Mouse (Mus musculus): Measurements from ENCODE around the gene Slc3a1. TPM values are rescaled to one million over a fixed set of nuclear protein-coding genes. Genes with fewer than 3 reads are reported as not detected.

The Slc3a1 gene
- polyA plus RNA-seq, 1 experiment = 0.02 TPM

DNA sequence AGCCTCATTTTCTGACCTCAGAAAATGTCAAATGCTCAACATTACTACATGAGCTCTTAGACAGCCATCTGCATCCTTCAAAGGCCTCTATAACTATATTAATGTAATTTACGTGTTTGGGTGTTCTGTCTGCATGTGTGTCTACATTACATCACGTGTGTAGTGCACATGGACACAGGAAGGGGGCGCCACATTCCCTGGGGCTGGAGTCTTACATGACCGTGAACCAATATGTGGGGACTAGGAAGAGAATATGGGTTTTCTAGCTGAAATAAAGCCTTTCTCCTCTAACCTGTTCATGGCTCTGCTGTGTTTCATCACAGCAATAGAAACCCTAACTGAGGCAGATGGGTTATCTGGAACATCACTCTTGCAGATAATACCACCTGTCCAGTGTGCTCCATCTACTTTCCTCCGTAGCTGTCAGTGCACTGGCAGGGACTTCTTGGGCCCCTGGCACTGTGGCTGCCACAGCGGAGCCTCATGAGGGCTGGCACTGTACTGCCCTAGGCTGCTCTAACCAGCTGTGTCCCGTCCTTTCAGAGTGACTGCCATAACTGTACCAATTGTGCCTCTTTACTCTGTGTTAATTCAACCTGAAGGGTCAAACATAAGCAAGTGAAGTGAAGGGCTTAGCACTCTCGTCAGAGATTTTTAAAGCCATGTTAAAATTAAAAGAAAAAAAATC is 43.1 kb downstream of the Slc3a1 start:
- Histone ChIP-seq H3K36me3 (ENCODE audit: control insufficient read depth, insufficient read depth) (peaks cover 30% of the 10 kb centered on the region), H3K4me2 (ENCODE audit: low read depth) (no peak overlapping the region), H3ac (ENCODE audit: control insufficient read depth, insufficient read length) (no peak overlapping the region), H3K4me3 (no peak overlapping the region), H3K27me3 (ENCODE audit: control insufficient read depth, insufficient read depth, insufficient read length) (no peaks in the 10 kb centered on the region), H3K79me2 (ENCODE audit: control insufficient read depth, insufficient read depth) (no peaks in the 10 kb centered on the region)
- TF ChIP-seq TCF12 (IDR thresholded peaks at IDR 0.05; ENCODE audit: insufficient read depth, poor library complexity, severe bottlenecking) (no peak), MAX (IDR thresholded peaks at IDR 0.05; ENCODE audit: low read depth) (no peak), E2F4 (IDR thresholded peaks at IDR 0.05; ENCODE audit: insufficient read depth) (no peak), REST (IDR thresholded peaks at IDR 0.05; ENCODE audit: insufficient read depth, insufficient read length) (no peak), MYOG (IDR thresholded peaks at IDR 0.05; ENCODE audit: control insufficient read depth in 1 of 3, insufficient read depth in 1 of 3, insufficient read length in 2 of 3, low read depth in 2 of 3) (no peak), SRF (IDR thresholded peaks at IDR 0.05; ENCODE audit: control insufficient read depth, insufficient read length, low read depth) (no peak), TCF3 (IDR thresholded peaks at IDR 0.05; ENCODE audit: insufficient read length, low read depth) (no peak), MYOD1 (IDR thresholded peaks at IDR 0.05; ENCODE audit: control insufficient read depth in 1 of 3, insufficient read length in 2 of 3, low read depth in 2 of 3) (no peak), POLR2A (IDR thresholded peaks at IDR 0.05; ENCODE audit: insufficient read length, low read depth) (no peak)

DNA sequence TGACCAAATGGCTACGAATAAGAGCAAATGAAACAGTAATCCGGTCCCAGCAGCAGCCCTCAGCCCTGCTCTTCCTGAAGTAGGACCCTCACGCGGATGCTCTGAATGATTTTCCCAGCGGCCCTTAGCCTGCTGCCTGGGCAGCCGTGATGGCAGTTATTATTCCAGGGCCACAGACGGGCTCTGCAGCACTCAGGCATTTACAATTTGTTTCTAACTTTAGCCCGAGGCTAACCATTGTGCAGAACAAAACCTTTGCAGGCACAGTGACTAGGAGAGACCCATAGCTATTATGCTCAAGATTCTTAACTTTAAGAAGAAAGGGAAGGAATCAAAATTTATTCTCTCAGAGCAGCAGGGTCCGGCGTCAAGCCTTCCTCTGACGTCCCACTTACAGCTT is 44.2 kb downstream of the Slc3a1 start:
- TF ChIP-seq USF1 (IDR thresholded peaks at IDR 0.05; ENCODE audit: low read depth) = no peak
- TF ChIP-seq REST (IDR thresholded peaks at IDR 0.05; ENCODE audit: insufficient read depth, insufficient read length) = no peak
- TF ChIP-seq POLR2AphosphoS2 (IDR thresholded peaks at IDR 0.05; ENCODE audit: insufficient read length, low read depth) = no peak
- TF ChIP-seq SRF (IDR thresholded peaks at IDR 0.05; ENCODE audit: control insufficient read depth, insufficient read length, low read depth) = no peak
- TF ChIP-seq MAX (IDR thresholded peaks at IDR 0.05; ENCODE audit: low read depth) = no peak
- no peak for TF ChIP-seq E2F4 (IDR thresholded peaks at IDR 0.05; ENCODE audit: insufficient read depth)
- TF ChIP-seq TCF12 (IDR thresholded peaks at IDR 0.05; ENCODE audit: insufficient read depth, poor library complexity, severe bottlenecking) = no peak
- no peak for TF ChIP-seq CEBPB (IDR thresholded peaks at IDR 0.05; ENCODE audit: insufficient read depth, poor library complexity, severe bottlenecking)
- TF ChIP-seq POLR2A (IDR thresholded peaks at IDR 0.05; ENCODE audit: insufficient read length, low read depth) = no peak
- no peak for TF ChIP-seq MYOG (IDR thresholded peaks at IDR 0.05; ENCODE audit: control insufficient read depth in 1 of 3, insufficient read depth in 1 of 3, insufficient read length in 2 of 3, low read depth in 2 of 3)
- no peak for TF ChIP-seq TCF3 (IDR thresholded peaks at IDR 0.05; ENCODE audit: insufficient read length, low read depth)
- TF ChIP-seq MYOD1 (IDR thresholded peaks at IDR 0.05; ENCODE audit: control insufficient read depth in 1 of 3, insufficient read length in 2 of 3, low read depth in 2 of 3) = no peak
- no peak overlapping the region for H3K4me2 ChIP-seq (ENCODE audit: low read depth)
- H3K27me3 ChIP-seq (ENCODE audit: control insufficient read depth, insufficient read depth, insufficient read length) = no peaks in the 10 kb centered on the region
- H3ac ChIP-seq (ENCODE audit: control insufficient read depth, insufficient read length) = no peak overlapping the region
- H3K79me2 ChIP-seq (ENCODE audit: control insufficient read depth, insufficient read depth) = no peaks in the 10 kb centered on the region
- H3K4me3 ChIP-seq = no peak overlapping the region
- peaks cover 26% of the 10 kb centered on the region for H3K36me3 ChIP-seq (ENCODE audit: control insufficient read depth, insufficient read depth)

DNA sequence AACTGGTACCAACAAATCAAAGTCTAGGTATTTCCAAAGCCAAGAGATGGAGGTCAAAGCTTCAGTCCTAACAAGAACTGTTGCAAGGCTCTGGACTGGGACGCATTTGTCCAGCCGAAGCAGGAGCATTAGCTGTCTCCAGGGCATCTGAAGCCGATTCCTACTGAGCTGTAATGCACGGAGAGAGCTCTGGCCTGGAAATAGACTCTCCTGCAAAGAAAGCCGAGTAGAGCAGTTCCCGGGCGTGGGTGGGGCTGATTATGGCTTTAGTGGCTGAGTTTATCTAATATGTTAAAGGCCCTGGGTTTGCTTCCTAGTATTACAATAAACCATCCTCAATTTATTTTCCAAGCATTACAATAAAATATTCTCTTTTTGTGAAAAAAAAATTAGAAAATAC is 45.0 kb downstream of the Slc3a1 start:
- Histone ChIP-seq H3K27me3 (ENCODE audit: control insufficient read depth, insufficient read depth, insufficient read length) (no peaks in the 10 kb centered on the region), H3K79me2 (ENCODE audit: control insufficient read depth, insufficient read depth) (no peaks in the 10 kb centered on the region), H3K4me3 (no peak overlapping the region), H3ac (ENCODE audit: control insufficient read depth, insufficient read length) (no peak overlapping the region), H3K4me2 (ENCODE audit: low read depth) (no peak overlapping the region), H3K36me3 (ENCODE audit: control insufficient read depth, insufficient read depth) (peaks cover 28% of the 10 kb centered on the region)
- no peak for TF ChIP-seq USF1 (IDR thresholded peaks at IDR 0.05; ENCODE audit: low read depth)
- TF ChIP-seq POLR2A (IDR thresholded peaks at IDR 0.05; ENCODE audit: insufficient read length, low read depth) = no peak
- no peak for TF ChIP-seq MAX (IDR thresholded peaks at IDR 0.05; ENCODE audit: low read depth)
- no peak for TF ChIP-seq MYOD1 (IDR thresholded peaks at IDR 0.05; ENCODE audit: control insufficient read depth in 1 of 3, insufficient read length in 2 of 3, low read depth in 2 of 3)
- no peak for TF ChIP-seq E2F4 (IDR thresholded peaks at IDR 0.05; ENCODE audit: insufficient read depth)
- TF ChIP-seq TCF12 (IDR thresholded peaks at IDR 0.05; ENCODE audit: insufficient read depth, poor library complexity, severe bottlenecking) = no peak
- TF ChIP-seq SRF (IDR thresholded peaks at IDR 0.05; ENCODE audit: control insufficient read depth, insufficient read length, low read depth) = no peak
- no peak for TF ChIP-seq REST (IDR thresholded peaks at IDR 0.05; ENCODE audit: insufficient read depth, insufficient read length)

DNA sequence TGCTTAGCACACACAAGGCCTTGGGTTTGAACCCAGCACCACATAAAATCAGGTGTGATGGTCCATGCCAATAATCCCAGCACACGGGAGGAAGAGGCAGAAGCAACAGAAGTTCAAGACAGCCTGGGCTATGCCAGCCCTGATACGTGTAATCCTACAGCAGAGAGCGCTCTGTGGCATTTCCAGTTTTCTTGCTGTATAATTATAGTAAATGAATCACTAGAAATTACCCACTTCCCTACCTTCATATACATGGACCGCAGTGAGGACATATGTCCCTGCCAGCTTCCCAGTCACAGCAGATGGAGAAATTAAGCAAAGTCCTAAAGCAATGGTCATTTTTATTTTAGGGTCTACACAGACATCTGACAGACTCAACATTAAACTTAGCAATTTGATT is 45.9 kb downstream of the Slc3a1 start:
- TF ChIP-seq SRF (IDR thresholded peaks at IDR 0.05; ENCODE audit: control insufficient read depth, insufficient read length, low read depth) (no peak), REST (IDR thresholded peaks at IDR 0.05; ENCODE audit: insufficient read depth, insufficient read length) (no peak), MYOD1 (IDR thresholded peaks at IDR 0.05; ENCODE audit: control insufficient read depth in 1 of 3, insufficient read length in 2 of 3, low read depth in 2 of 3) (no peak), MYOG (IDR thresholded peaks at IDR 0.05; ENCODE audit: control insufficient read depth in 1 of 3, insufficient read depth in 1 of 3, insufficient read length in 2 of 3, low read depth in 2 of 3) (no peak), USF1 (IDR thresholded peaks at IDR 0.05; ENCODE audit: low read depth) (no peak), POLR2A (IDR thresholded peaks at IDR 0.05; ENCODE audit: insufficient read length, low read depth) (no peak), TCF12 (IDR thresholded peaks at IDR 0.05; ENCODE audit: insufficient read depth, poor library complexity, severe bottlenecking) (no peak), E2F4 (IDR thresholded peaks at IDR 0.05; ENCODE audit: insufficient read depth) (no peak), POLR2AphosphoS2 (IDR thresholded peaks at IDR 0.05; ENCODE audit: insufficient read length, low read depth) (no peak), MAX (IDR thresholded peaks at IDR 0.05; ENCODE audit: low read depth) (no peak)
- no peaks in the 10 kb centered on the region for H3K27me3 ChIP-seq (ENCODE audit: control insufficient read depth, insufficient read depth, insufficient read length)
- no peak overlapping the region for H3ac ChIP-seq (ENCODE audit: control insufficient read depth, insufficient read length)
- no peaks in the 10 kb centered on the region for H3K79me2 ChIP-seq (ENCODE audit: control insufficient read depth, insufficient read depth)
- peaks cover 35% of the 10 kb centered on the region for H3K36me3 ChIP-seq (ENCODE audit: control insufficient read depth, insufficient read depth)
- no peak overlapping the region for H3K4me2 ChIP-seq (ENCODE audit: low read depth)
- no peak overlapping the region for H3K4me3 ChIP-seq
